Mouse (Mus musculus) myocyte (in vitro differentiated cells): ENCODE measurements around the gene Il17c. TPM values are rescaled to one million over a fixed set of nuclear protein-coding genes. Genes with fewer than 3 reads are reported as not detected.

Source experiments
- H3K27me3 ChIP-seq: one replicate; pipeline ENCODE4 v1.6.1; 2011; ENCODE audit not compliant: control insufficient read depth, insufficient read depth, insufficient read length
- H3K36me3 ChIP-seq: one replicate; pipeline ENCODE4 v1.6.1; 2011; ENCODE audit not compliant: control insufficient read depth, insufficient read depth
- H3K4me2 ChIP-seq: one replicate; pipeline ENCODE4 v1.6.1; 2011; ENCODE audit warnings: low read depth, control low read depth
- H3K4me3 ChIP-seq: one replicate; pipeline ENCODE4 v1.5.1; 2011; ENCODE audit warnings: mild to moderate bottlenecking, control low read depth, moderate library complexity
- H3K79me2 ChIP-seq: one replicate; pipeline ENCODE4 v1.6.1; 2011; ENCODE audit not compliant: control insufficient read depth, insufficient read depth
- H3ac ChIP-seq: one replicate; pipeline ENCODE4 v1.6.1; 2011; ENCODE audit not compliant: control insufficient read depth, insufficient read length
- CEBPB ChIP-seq: IDR thresholded peaks from 2 replicates; pipeline ENCODE4 v1.6.1; 2011; ENCODE audit warnings: mild to moderate bottlenecking, moderate library complexity; ENCODE audit not compliant: poor library complexity, insufficient read depth, severe bottlenecking
- E2F4 ChIP-seq: IDR thresholded peaks from one replicate; pipeline ENCODE4 v1.6.1; 2011; ENCODE audit warnings: mild to moderate bottlenecking, control low read depth, moderate library complexity; ENCODE audit not compliant: insufficient read depth
- MAX ChIP-seq: IDR thresholded peaks from one replicate; pipeline ENCODE4 v1.6.1; 2011; ENCODE audit warnings: low read depth, mild to moderate bottlenecking, control low read depth
- MYOD1 ChIP-seq, 3 experiments: IDR thresholded peaks; one replicate each; pipeline ENCODE4 v1.6.1; 2011; ENCODE audit warnings: control low read depth in 2 of 3, low read depth in 2 of 3, mild to moderate bottlenecking in 2 of 3, moderate library complexity in 1 of 3; ENCODE audit not compliant: insufficient read length in 2 of 3, control insufficient read depth in 1 of 3
- MYOG ChIP-seq, 3 experiments: IDR thresholded peaks; one replicate each; pipeline ENCODE4 v1.6.1; 2011; ENCODE audit warnings: control low read depth in 2 of 3, low read depth in 2 of 3, mild to moderate bottlenecking in 2 of 3; ENCODE audit not compliant: insufficient read length in 2 of 3, control insufficient read depth in 1 of 3, insufficient read depth in 1 of 3
- POLR2A ChIP-seq: IDR thresholded peaks from one replicate; pipeline ENCODE4 v1.6.1; 2011; ENCODE audit warnings: low read depth, mild to moderate bottlenecking, control low read depth, moderate library complexity; ENCODE audit not compliant: insufficient read length
- POLR2AphosphoS2 ChIP-seq: IDR thresholded peaks from one replicate; pipeline ENCODE4 v1.6.1; 2011; ENCODE audit warnings: low read depth, control low read depth; ENCODE audit not compliant: insufficient read length
- REST ChIP-seq: IDR thresholded peaks from one replicate; pipeline ENCODE4 v1.6.1; 2011; ENCODE audit warnings: mild to moderate bottlenecking, control low read depth, moderate library complexity; ENCODE audit not compliant: insufficient read depth, insufficient read length
- SRF ChIP-seq: IDR thresholded peaks from one replicate; pipeline ENCODE4 v1.6.1; 2011; ENCODE audit warnings: low read depth; ENCODE audit not compliant: control insufficient read depth, insufficient read length
- TCF12 ChIP-seq: IDR thresholded peaks from one replicate; pipeline ENCODE4 v1.6.1; 2011; ENCODE audit warnings: mild to moderate bottlenecking, control low read depth; ENCODE audit not compliant: poor library complexity, insufficient read depth, severe bottlenecking
- TCF3 ChIP-seq: IDR thresholded peaks from one replicate; pipeline ENCODE4 v1.6.1; 2011; ENCODE audit warnings: low read depth, control low read depth; ENCODE audit not compliant: insufficient read length
- USF1 ChIP-seq: IDR thresholded peaks from one replicate; pipeline ENCODE4 v1.6.1; 2011; ENCODE audit warnings: low read depth, mild to moderate bottlenecking, control low read depth, moderate library complexity
- polyA plus RNA-seq: library from polyadenylated mRNA; unstranded; fragments of >200 nt; fragmentation: generic; extraction: Trizol; gene quantifications from one replicate; pipeline ENCODE4 v1.2.1, GENCODE M21; 2012; ENCODE audit warnings: missing spikeins

The Il17c gene
- polyA plus RNA-seq, 1 experiment, result not detected

GRCm38 (mm10) chr8:122389357-122389756 is 32.5 kb upstream of the Il17c start:
- Histone ChIP-seq H3K79me2 (peaks cover 12% of the 10 kb centered on the region), H3ac (no peak overlapping the region), H3K4me2 (no peak overlapping the region), H3K27me3 (no peaks in the 10 kb centered on the region), H3K4me3 (no peak overlapping the region), H3K36me3 (peaks cover 64% of the 10 kb centered on the region)
- TF ChIP-seq TCF3, result no peak
- TF ChIP-seq POLR2AphosphoS2, result no peak
- no peak for TF ChIP-seq TCF12
- TF ChIP-seq CEBPB, result no peak
- no peak for TF ChIP-seq REST
- TF ChIP-seq POLR2A, result no peak
- no peak for TF ChIP-seq MYOG (IDR thresholded peaks at IDR 0.05; ENCODE audit: control insufficient read depth in 1 of 3, insufficient read depth in 1 of 3, insufficient read length in 2 of 3, low read depth in 2 of 3)
- TF ChIP-seq MAX, result no peak
- no peak for TF ChIP-seq E2F4
- no peak for TF ChIP-seq SRF
- no peak for TF ChIP-seq MYOD1 (IDR thresholded peaks at IDR 0.05; ENCODE audit: control insufficient read depth in 1 of 3, insufficient read length in 2 of 3, low read depth in 2 of 3)
- TF ChIP-seq USF1, result no peak

GRCm38 (mm10) chr8:122390758-122391157 is 31.1 kb upstream of the Il17c start:
- H3K4me2 ChIP-seq, result no peak overlapping the region
- no peak overlapping the region for H3ac ChIP-seq
- peaks cover 54% of the 10 kb centered on the region for H3K36me3 ChIP-seq
- TF ChIP-seq E2F4 (no peak), POLR2AphosphoS2 (no peak), USF1 (no peak), POLR2A (no peak), MAX (no peak), MYOG (IDR thresholded peaks at IDR 0.05; ENCODE audit: control insufficient read depth in 1 of 3, insufficient read depth in 1 of 3, insufficient read length in 2 of 3, low read depth in 2 of 3) (no peak), REST (no peak), TCF12 (no peak), TCF3 (no peak), CEBPB (no peak), MYOD1 (IDR thresholded peaks at IDR 0.05; ENCODE audit: control insufficient read depth in 1 of 3, insufficient read length in 2 of 3, low read depth in 2 of 3) (no peak), SRF (no peak)
- H3K27me3 ChIP-seq, result no peaks in the 10 kb centered on the region
- no peak overlapping the region for H3K4me3 ChIP-seq
- peaks cover 4% of the 10 kb centered on the region for H3K79me2 ChIP-seq

DNA sequence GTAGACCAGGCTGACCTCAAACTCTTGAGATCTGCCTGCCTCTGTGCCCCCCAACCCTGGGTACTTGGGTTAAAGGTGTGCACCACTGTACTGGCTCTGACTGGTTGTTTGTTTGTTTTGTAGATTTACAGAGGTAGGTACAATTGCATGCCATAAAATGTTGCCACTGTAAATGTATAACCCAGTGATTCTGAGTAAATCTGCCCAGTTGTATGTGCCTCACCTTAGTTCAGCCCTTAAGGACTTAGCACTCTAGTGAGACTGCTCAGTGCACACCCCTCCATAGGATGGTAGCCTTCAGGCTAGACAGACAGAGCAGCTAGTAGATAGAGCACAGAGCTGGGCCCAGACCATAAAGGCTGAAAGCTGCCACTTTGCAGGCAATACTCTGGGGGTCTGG is 28.1 kb upstream of the Il17c start:
- Histone ChIP-seq H3K4me3 (no peak overlapping the region), H3ac (no peak overlapping the region), H3K79me2 (no peaks in the 10 kb centered on the region), H3K27me3 (no peaks in the 10 kb centered on the region), H3K36me3 (peaks cover 28% of the 10 kb centered on the region), H3K4me2 (no peak overlapping the region)
- TF ChIP-seq TCF3 (no peak), MAX (no peak), REST (no peak), POLR2AphosphoS2 (no peak), MYOG (IDR thresholded peaks at IDR 0.05; ENCODE audit: control insufficient read depth in 1 of 3, insufficient read depth in 1 of 3, insufficient read length in 2 of 3, low read depth in 2 of 3) (no peak), E2F4 (no peak), CEBPB (no peak)

DNA sequence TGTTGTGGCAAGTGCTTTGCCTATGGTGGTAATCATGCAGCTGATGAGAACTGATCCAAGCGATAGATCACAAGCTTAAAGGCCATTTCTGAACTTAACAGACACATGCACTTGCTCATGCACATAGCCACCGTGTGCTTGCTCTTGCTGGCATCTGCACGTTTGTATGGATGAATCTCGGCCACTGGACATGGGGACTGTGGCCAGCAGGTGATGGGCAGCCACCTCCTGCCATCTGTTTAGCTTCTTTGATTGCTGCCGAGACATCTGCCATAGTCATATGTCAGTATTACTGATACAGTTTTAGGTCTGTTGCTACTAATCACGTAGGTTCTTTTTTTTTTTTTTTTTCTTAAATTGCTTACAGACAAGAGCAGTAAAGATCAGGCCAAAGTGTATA is 26.5 kb upstream of the Il17c start:
- H3K4me3 ChIP-seq, result no peak overlapping the region
- H3K36me3 ChIP-seq, result peaks cover 37% of the 10 kb centered on the region
- H3K79me2 ChIP-seq, result no peaks in the 10 kb centered on the region
- TF ChIP-seq REST (no peak), POLR2AphosphoS2 (no peak), POLR2A (no peak), CEBPB (no peak), SRF (no peak), MAX (no peak), USF1 (no peak), MYOG (IDR thresholded peaks at IDR 0.05; ENCODE audit: control insufficient read depth in 1 of 3, insufficient read depth in 1 of 3, insufficient read length in 2 of 3, low read depth in 2 of 3) (no peak), MYOD1 (IDR thresholded peaks at IDR 0.05; ENCODE audit: control insufficient read depth in 1 of 3, insufficient read length in 2 of 3, low read depth in 2 of 3) (no peak), E2F4 (no peak), TCF3 (no peak), TCF12 (no peak)
- H3ac ChIP-seq, result no peak overlapping the region
- H3K4me2 ChIP-seq, result no peak overlapping the region
- H3K27me3 ChIP-seq, result no peaks in the 10 kb centered on the region

GRCm38 (mm10) chr8:122398186-122398585 is 23.6 kb upstream of the Il17c start:
- no peaks in the 10 kb centered on the region for H3K79me2 ChIP-seq
- no peak overlapping the region for H3ac ChIP-seq
- peaks cover 37% of the 10 kb centered on the region for H3K36me3 ChIP-seq
- H3K4me3 ChIP-seq, result no peak overlapping the region
- no peaks in the 10 kb centered on the region for H3K27me3 ChIP-seq
- TF ChIP-seq TCF3 (no peak), USF1 (no peak), MYOD1 (IDR thresholded peaks at IDR 0.05; ENCODE audit: control insufficient read depth in 1 of 3, insufficient read length in 2 of 3, low read depth in 2 of 3) (no peak), POLR2A (no peak), MAX (no peak), MYOG (IDR thresholded peaks at IDR 0.05; ENCODE audit: control insufficient read depth in 1 of 3, insufficient read depth in 1 of 3, insufficient read length in 2 of 3, low read depth in 2 of 3) (no peak), E2F4 (no peak)
- H3K4me2 ChIP-seq, result no peak overlapping the region
